Mouse (Mus musculus): ENCODE data around the gene Ces4a.
A peak's percentile ranks its signal among the peaks of the same experiment; 100 is the strongest.
"Not testable (repeated sequence)": the region's sequence is repeated elsewhere in the genome, so short reads cannot be mapped to it uniquely, and the experiment has no call there.

The Ces4a gene

DNA sequence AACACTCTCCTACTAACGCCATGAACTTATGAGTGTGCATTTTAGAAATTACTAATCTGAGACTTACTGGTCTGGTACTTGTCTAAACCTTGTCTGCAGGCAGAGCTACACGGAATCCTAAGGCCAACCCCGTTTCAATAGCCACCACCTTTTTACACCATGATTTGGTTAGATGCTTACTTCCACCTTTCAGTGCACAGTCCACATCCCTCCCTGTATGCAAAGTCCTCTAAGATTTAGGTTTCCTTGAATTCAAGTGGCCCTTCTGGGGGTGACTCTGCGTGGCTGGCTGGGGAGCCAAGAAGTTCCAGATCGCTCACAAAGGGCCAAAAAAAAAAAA, 38.4 kb downstream of the Ces4a start:
- DNase-seq (ENCODE audit: low read depth) = no peak

DNA sequence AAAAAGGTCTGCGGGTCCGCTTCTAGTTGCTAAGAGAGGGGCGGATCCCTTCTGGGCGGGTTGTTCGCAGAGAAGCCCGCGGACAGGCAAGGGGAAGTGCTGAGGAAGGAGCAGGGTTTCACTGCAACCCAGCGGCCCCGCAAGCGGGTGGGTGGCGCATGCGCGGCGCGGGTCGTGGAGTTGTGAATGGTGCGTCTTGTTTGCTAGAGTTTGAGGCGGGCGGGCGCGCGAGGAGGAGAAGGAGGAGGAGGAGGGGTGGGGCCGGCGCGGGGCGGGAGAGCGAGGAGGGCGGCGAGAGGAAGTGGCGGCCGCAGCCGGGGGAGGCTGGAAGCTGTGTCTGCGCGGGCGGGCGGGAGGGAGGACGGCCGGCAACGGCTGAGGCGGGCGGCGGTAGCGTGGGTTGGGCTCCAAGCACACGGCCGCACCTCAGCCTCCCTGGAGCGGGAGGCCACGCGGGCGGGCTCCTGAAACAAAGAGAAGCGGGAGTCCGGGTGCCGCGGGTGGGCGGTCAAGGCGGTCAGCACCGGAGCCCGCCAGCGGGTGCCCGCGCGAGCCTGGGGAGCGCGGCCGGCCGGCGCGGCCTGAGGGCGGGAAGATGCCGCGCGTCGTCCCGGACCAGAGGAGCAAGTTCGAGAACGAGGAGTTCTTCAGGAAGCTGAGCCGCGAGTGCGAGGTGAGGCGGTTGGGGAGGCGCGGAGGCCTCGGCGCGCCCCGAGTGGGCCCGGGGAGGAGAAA, 38.9 kb downstream of the Ces4a start, which contains the start of gene Cbfb:
TSS of gene Cbfb (plus strand) at position 294 of the 735 bp plus-strand sequence.
- peak; percentile 88 for DNase-seq (ENCODE audit: low read depth)

- no peak for DNase-seq (ENCODE audit: low read depth)
Observed at GRCm38 (mm10) chr8:105171116-105172002, 39.8 kb downstream of the Ces4a start.

- DNase-seq (ENCODE audit: low read depth) = no peak
Observed at GRCm38 (mm10) chr8:105172003-105172362, 40.4 kb downstream of the Ces4a start.

DNA sequence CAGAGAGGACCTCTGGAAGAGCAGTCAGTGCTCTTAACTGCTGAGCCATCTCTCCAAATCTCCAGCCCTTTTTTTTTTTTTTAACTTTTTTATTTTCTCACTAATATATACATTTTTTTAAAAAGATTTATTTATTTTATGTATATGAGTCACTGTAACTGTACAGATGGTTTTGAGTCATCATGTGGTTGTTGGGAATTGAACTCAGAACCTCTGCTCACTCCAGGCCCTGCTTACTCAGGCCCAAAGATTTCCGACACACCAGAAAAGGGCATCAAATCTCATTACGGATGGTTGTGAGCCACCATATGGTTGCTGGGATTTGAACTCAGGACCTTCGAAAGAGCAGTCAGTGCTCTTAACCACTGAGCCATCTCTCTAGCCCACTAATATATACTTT, 43.7 kb downstream of the Ces4a start:
- not testable (repeated sequence) for DNase-seq (ENCODE audit: low read depth)

DNA sequence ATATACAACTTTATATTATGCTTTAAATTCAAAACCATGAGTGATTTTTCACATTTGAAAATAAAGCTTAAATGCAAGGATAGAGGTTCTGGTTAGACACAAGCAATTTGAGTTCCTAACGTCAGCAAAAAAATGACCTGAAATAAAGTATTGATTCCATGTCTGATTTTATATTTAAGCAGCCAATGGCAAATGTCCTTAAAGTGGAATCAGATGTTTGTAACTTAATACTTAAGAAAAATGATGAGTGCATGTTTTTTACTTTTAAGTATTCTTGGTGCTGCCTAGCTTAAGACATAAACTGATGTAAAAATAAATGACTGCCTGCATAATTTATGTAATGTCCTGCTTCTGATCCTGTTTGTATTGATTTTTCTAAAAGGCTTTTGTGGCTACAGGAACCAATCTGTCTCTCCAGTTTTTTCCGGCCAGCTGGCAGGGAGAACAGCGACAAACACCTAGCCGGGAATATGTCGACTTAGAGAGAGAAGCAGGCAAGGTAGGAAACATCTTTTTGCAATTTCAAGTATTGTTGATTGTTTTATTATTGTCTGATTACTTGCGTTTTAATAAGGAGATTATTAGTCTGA, 46.7 kb downstream of the Ces4a start:
- DNase-seq (ENCODE audit: low read depth) = no peak

DNA sequence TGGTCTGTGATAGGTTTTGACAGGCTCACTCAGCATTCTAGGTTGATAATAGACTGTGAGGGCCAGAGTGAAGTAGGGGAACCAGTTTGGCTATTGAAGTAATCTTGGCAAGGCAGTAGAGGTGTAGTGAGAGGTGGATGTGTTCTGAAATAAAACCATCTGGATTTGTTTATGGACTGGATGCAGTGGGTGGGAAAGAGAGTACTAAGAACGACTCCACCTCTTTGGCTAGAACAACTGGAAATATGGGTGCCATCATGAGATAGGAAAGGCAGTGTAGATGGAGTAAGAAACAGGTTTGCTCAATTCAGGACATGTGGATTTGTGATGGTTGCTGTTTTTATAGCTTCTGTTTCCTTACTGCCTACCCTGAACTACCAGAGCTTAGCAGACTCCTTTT, 50.6 kb downstream of the Ces4a start:
- no peak for DNase-seq (ENCODE audit: low read depth)

GRCm38 (mm10) chr8:105186467-105187005, 54.9 kb downstream of the Ces4a start:
- DNase-seq (ENCODE audit: low read depth) = peak; percentile 83

DNA sequence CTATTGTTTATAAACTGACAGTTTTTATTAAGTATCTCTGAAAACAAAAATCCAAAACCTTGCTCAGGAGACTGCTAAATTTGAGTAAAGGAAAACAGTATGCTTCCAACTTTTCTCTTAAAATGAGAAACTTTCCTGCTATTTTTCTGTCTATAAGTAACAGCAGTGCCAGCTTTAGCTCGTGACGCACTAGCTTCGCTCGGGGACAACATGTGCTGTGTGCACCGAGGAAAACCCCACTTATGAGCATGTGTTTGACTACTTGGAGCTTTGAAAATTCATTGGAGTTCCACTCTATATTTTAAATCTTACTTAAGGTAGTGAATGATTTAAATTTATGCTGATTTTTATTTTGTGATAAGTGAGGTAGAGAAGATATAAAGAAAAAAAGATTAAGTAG, 60.6 kb downstream of the Ces4a start:
- no peak for DNase-seq (ENCODE audit: low read depth)
